In genomic region chr2:24311302-24312001, GRCm38 (mm10) we compare ENCODE assay signal across 14 mouse cellular contexts. TPM values are rescaled to one million over a fixed set of nuclear protein-coding genes. Genes with fewer than 3 reads are reported as not detected.
DNase-seq lines count a peak whose midpoint lies in the region; ATAC-seq and TF ChIP-seq lines count a peak whose summit lies in the region.
"Had no signal": no experiment of that assay in that cellular context is flagged by ENCODE, and none has a peak within 500 bp of the region (broad histone marks: within the 10 kb centered on the region; RNA-seq: fewer than 3 reads in every experiment).

No protein-coding gene starts in this region.

- no peak for TF ChIP-seq CTCF in thymus, adult 2 months (IDR thresholded peaks at IDR 0.05; ENCODE audit: borderline replicate concordance, control insufficient read depth, extremely low read depth, insufficient read depth, low read length, poor library complexity)
- no peak for TF ChIP-seq CTCF in hindbrain, postnatal 0 days (IDR thresholded peaks at IDR 0.05; ENCODE audit: low read depth)

- H3K27me3 ChIP-seq in thymus, adult 2 months (ENCODE audit: control insufficient read depth, insufficient read depth, low read length), result no peaks in the 10 kb centered on the region
- H3K27me3 ChIP-seq in liver, embryonic 11.5 days (replicated peaks; ENCODE audit: control insufficient read depth, insufficient read depth, low read length), result no peaks in the 10 kb centered on the region
- no peaks in the 10 kb centered on the region for H3K27me3 ChIP-seq in hindbrain, postnatal 0 days (ENCODE audit: insufficient read depth, low read length)
- H3K27me3 ChIP-seq in hindbrain, embryonic 14.5 days (ENCODE audit: control insufficient read depth, insufficient read depth, low read length), result no peaks in the 10 kb centered on the region
- H3K27me3 ChIP-seq: heart, embryonic 12.5 days had no signal

- H3K27ac ChIP-seq in thymus, adult 2 months (ENCODE audit: control insufficient read depth, insufficient read depth, low read length), result no peak overlapping the region
- H3K27ac ChIP-seq in liver, embryonic 11.5 days (ENCODE audit: low read depth, low read length), result no peak overlapping the region; the same call in 1 of the 2 replicates
- H3K27ac ChIP-seq in hindbrain, postnatal 0 days, result no peak overlapping the region
- no peak overlapping the region for H3K27ac ChIP-seq in hindbrain, embryonic 14.5 days

- no peak for TF ChIP-seq POLR2A in thymus, adult 2 months (IDR thresholded peaks at IDR 0.05; ENCODE audit: control insufficient read depth, extremely low read depth, insufficient read depth, low read length, poor library complexity)

- H3K9ac ChIP-seq in liver, embryonic 11.5 days (ENCODE audit: low read depth, low read length), result no peak overlapping the region
- no peak overlapping the region for H3K9ac ChIP-seq in hindbrain, postnatal 0 days (replicated peaks; ENCODE audit: low read length)
- H3K9ac ChIP-seq in hindbrain, embryonic 14.5 days, result no peak overlapping the region
- H3K9ac ChIP-seq: forebrain, postnatal 0 days; heart, embryonic 12.5 days had no signal

- no peak overlapping the region for H3K4me3 ChIP-seq in thymus, adult 2 months (ENCODE audit: control insufficient read depth, insufficient read depth, low read length)
- no peak overlapping the region for H3K4me3 ChIP-seq in liver, embryonic 11.5 days (ENCODE audit: low read depth, low read length)
- H3K4me3 ChIP-seq in hindbrain, postnatal 0 days (ENCODE audit: low read length), result no peak overlapping the region
- H3K4me3 ChIP-seq in hindbrain, embryonic 14.5 days (replicated peaks; ENCODE audit: low read length), result no peak overlapping the region
- H3K4me3 ChIP-seq: heart, embryonic 12.5 days had no signal

- H3K4me2 ChIP-seq in liver, embryonic 11.5 days, result no peak overlapping the region
- no peak overlapping the region for H3K4me2 ChIP-seq in hindbrain, postnatal 0 days (ENCODE audit: low read depth, low read length)
- H3K4me2 ChIP-seq in hindbrain, embryonic 14.5 days (replicated peaks), result no peak overlapping the region
- H3K4me2 ChIP-seq: heart, embryonic 12.5 days had no signal

- ATAC-seq in liver, embryonic 11.5 days (replicated peaks; ENCODE audit: low FRiP score), result peak; percentile 60
- ATAC-seq in megakaryocyte, adult 5-6 weeks (ENCODE audit: poor library complexity, severe bottlenecking), result peak; percentile 93
- ATAC-seq in hindbrain, postnatal 0 days, result no peak
- ATAC-seq in hindbrain, embryonic 14.5 days (ENCODE audit: low FRiP score), result no peak
- ATAC-seq: forebrain, postnatal 0 days had no signal

- no peaks in the 10 kb centered on the region for H3K9me3 ChIP-seq in liver, embryonic 11.5 days (ENCODE audit: control insufficient read depth, low read length)
- no peaks in the 10 kb centered on the region for H3K9me3 ChIP-seq in hindbrain, postnatal 0 days (ENCODE audit: low read length)
- no peaks in the 10 kb centered on the region for H3K9me3 ChIP-seq in hindbrain, embryonic 14.5 days (ENCODE audit: control insufficient read depth, low read length)
- H3K9me3 ChIP-seq: heart, embryonic 12.5 days had no signal

- WGBS in thymus, adult 2 months, result 39% methylated on average over 6 of the region's 6 CpGs
- WGBS in liver, embryonic 11.5 days, result 54% methylated on average over 6 of the region's 6 CpGs
- WGBS in hindbrain, postnatal 0 days, result 74% methylated on average over 6 of the region's 6 CpGs
- 83% methylated on average over 6 of the region's 6 CpGs for WGBS in hindbrain, embryonic 14.5 days

- DNase-seq in thymus, adult 2 months, result peak; percentile 5
- no peak for DNase-seq in thymus, postnatal 25 days
- DNase-seq in liver, embryonic 11.5 days (ENCODE audit: low spot score), result no peak
- peak; percentile 13 for DNase-seq in thymus, postnatal 4 days
- no peak for DNase-seq in hindbrain, postnatal 0 days (ENCODE audit: low spot score)
- no peak for DNase-seq in hindbrain, embryonic 14.5 days (ENCODE audit: low spot score)
- DNase-seq in heart, postnatal 36 days, result no peak
- DNase-seq: forebrain, postnatal 0 days; kidney, adult 2 months had no signal

- no peaks in the 10 kb centered on the region for H3K36me3 ChIP-seq in thymus, adult 2 months (ENCODE audit: control insufficient read depth, insufficient read depth, low read length)
- no peaks in the 10 kb centered on the region for H3K36me3 ChIP-seq in liver, embryonic 11.5 days (ENCODE audit: control insufficient read depth, insufficient read depth, low read length)
- no peaks in the 10 kb centered on the region for H3K36me3 ChIP-seq in hindbrain, postnatal 0 days (ENCODE audit: insufficient read depth, low read length)
- no peaks in the 10 kb centered on the region for H3K36me3 ChIP-seq in hindbrain, embryonic 14.5 days (replicated peaks; ENCODE audit: control insufficient read depth, insufficient read depth)
- H3K36me3 ChIP-seq: heart, embryonic 12.5 days had no signal

- peaks cover 5% of the 10 kb centered on the region; the same call in 1 of the 2 replicates for H3K4me1 ChIP-seq in thymus, adult 2 months (replicated peaks; ENCODE audit: control insufficient read depth, insufficient read depth, low read length)
- H3K4me1 ChIP-seq in liver, embryonic 11.5 days (replicated peaks; ENCODE audit: control insufficient read depth, insufficient read depth, low read length), result no peaks in the 10 kb centered on the region
- no peaks in the 10 kb centered on the region for H3K4me1 ChIP-seq in hindbrain, postnatal 0 days (ENCODE audit: insufficient read depth, low read length)
- H3K4me1 ChIP-seq in hindbrain, embryonic 14.5 days (replicated peaks; ENCODE audit: control insufficient read depth, insufficient read depth, low read length), result no peaks in the 10 kb centered on the region
- H3K4me1 ChIP-seq: heart, embryonic 12.5 days had no signal

- intact Hi-C loops in heart, postnatal 36 days (cut with DNase I), result no loop called here

RNA-seq across cellular contexts. Expression of gene Il1f10, which starts 20.5 kb away (rescaled TPM):
- 0.32 and 0.49 TPM in 2 replicates for polyA plus RNA-seq in thymus, adult 2 months (2012; rRNA removed)
- polyA plus RNA-seq in liver, embryonic 11.5 days (2014; fragmentation: Nextera tagmentation; extraction: Ambion mirVana), result not detected in 2 replicates
- not detected in 2 replicates for total RNA-seq in megakaryocyte, adult 5-6 weeks (2015)
- not detected in 2 replicates for total RNA-seq in megakaryocyte, adult 5-6 weeks (2017)
- not detected in 2 replicates for total RNA-seq in hindbrain, postnatal 0 days (2014; rRNA removed)
- not detected in 2 replicates for polyA plus RNA-seq in hindbrain, postnatal 0 days (2015; fragmentation: Nextera tagmentation; extraction: Ambion mirVana)
- polyA plus RNA-seq in hindbrain, embryonic 14.5 days (2014; fragmentation: Nextera tagmentation; extraction: Ambion mirVana), result not detected in 2 replicates
- not detected for total RNA-seq in heart, postnatal 36 days (2021)
- total RNA-seq: adrenal gland, postnatal 4 days; forebrain, postnatal 0 days had no signal
- polyA plus RNA-seq: cortical plate, adult 2 months; forebrain, postnatal 0 days; heart, embryonic 12.5 days; kidney, adult 2 months; limb, embryonic 14.5 days had no signal

RNA-seq across cellular contexts. Expression of gene Il1rn, which starts 25.2 kb away (rescaled TPM):
- 8.2 and 9.6 TPM in 2 replicates for polyA plus RNA-seq in thymus, adult 2 months (2012; rRNA removed)
- polyA plus RNA-seq in liver, embryonic 11.5 days (2014; fragmentation: Nextera tagmentation; extraction: Ambion mirVana), result 0.17 and 0.34 TPM in 2 replicates
- 43.0 and 51.1 TPM in 2 replicates for total RNA-seq in megakaryocyte, adult 5-6 weeks (2015)
- total RNA-seq in megakaryocyte, adult 5-6 weeks (2017), result 35.8 and 35.9 TPM in 2 replicates
- total RNA-seq in hindbrain, postnatal 0 days (2014; rRNA removed), result not detected in 2 replicates
- polyA plus RNA-seq in hindbrain, postnatal 0 days (2015; fragmentation: Nextera tagmentation; extraction: Ambion mirVana), result 0.13 and 0.16 TPM in 2 replicates
- polyA plus RNA-seq in hindbrain, embryonic 14.5 days (2014; fragmentation: Nextera tagmentation; extraction: Ambion mirVana), result not detected in 2 replicates
- under 1 TPM; 0.14 to 0.25 TPM for total RNA-seq in heart, postnatal 36 days (2021)
- total RNA-seq: forebrain, postnatal 0 days had no signal
- polyA plus RNA-seq: cortical plate, adult 2 months; forebrain, postnatal 0 days had no signal

RNA-seq across cellular contexts. Expression of gene Il1f5, which starts 34.7 kb away (rescaled TPM):
- polyA plus RNA-seq in thymus, adult 2 months (2012; rRNA removed), result 0.46 and 0.52 TPM in 2 replicates
- polyA plus RNA-seq in liver, embryonic 11.5 days (2014; fragmentation: Nextera tagmentation; extraction: Ambion mirVana), result not detected in 2 replicates
- not detected in 2 replicates for total RNA-seq in megakaryocyte, adult 5-6 weeks (2015)
- not detected in 2 replicates for total RNA-seq in megakaryocyte, adult 5-6 weeks (2017)
- not detected in 2 replicates for total RNA-seq in hindbrain, postnatal 0 days (2014; rRNA removed)
- polyA plus RNA-seq in hindbrain, postnatal 0 days (2015; fragmentation: Nextera tagmentation; extraction: Ambion mirVana), result not detected in 2 replicates
- not detected in 2 replicates for polyA plus RNA-seq in hindbrain, embryonic 14.5 days (2014; fragmentation: Nextera tagmentation; extraction: Ambion mirVana)
- total RNA-seq in heart, postnatal 36 days (2021), result not detected
- total RNA-seq: adrenal gland, postnatal 4 days; forebrain, postnatal 0 days had no signal
- polyA plus RNA-seq: forebrain, postnatal 0 days; heart, embryonic 12.5 days had no signal

RNA-seq across cellular contexts. Expression of gene Psd4, which starts 55.9 kb away (rescaled TPM):
- 87.7 and 95.6 TPM in 2 replicates for polyA plus RNA-seq in thymus, adult 2 months (2012; rRNA removed)
- 13.1 and 17.3 TPM in 2 replicates for polyA plus RNA-seq in liver, embryonic 11.5 days (2014; fragmentation: Nextera tagmentation; extraction: Ambion mirVana)
- 31.0 and 32.2 TPM in 2 replicates for total RNA-seq in megakaryocyte, adult 5-6 weeks (2015)
- total RNA-seq in megakaryocyte, adult 5-6 weeks (2017), result 64.7 and 71.7 TPM in 2 replicates
- 1.3 and 7.0 TPM in 2 replicates for total RNA-seq in hindbrain, postnatal 0 days (2014; rRNA removed)
- 0.71 and 1.2 TPM in 2 replicates for polyA plus RNA-seq in hindbrain, postnatal 0 days (2015; fragmentation: Nextera tagmentation; extraction: Ambion mirVana)
- 0.44 and 1.4 TPM in 2 replicates for polyA plus RNA-seq in hindbrain, embryonic 14.5 days (2014; fragmentation: Nextera tagmentation; extraction: Ambion mirVana)
- 1 to 10 TPM in 1 of 2 experiments, under 1 TPM in 1; 0.89 to 1.4 TPM for total RNA-seq in heart, postnatal 36 days (2021)

Comparison
In these comparisons a context has a peak if more than half of its experiments do, and no peak if none do; other contexts are left out.
1. DNase-seq: peak in thymus, adult 2 months (single experiment) and thymus, postnatal 4 days (single experiment); none in thymus, postnatal 25 days (single experiment), liver, embryonic 11.5 days (single experiment), hindbrain, postnatal 0 days (single experiment), hindbrain, embryonic 14.5 days (single experiment) and heart, postnatal 36 days (0 of 2).
2. ATAC-seq: peak in liver, embryonic 11.5 days (single experiment) and megakaryocyte, adult 5-6 weeks (single experiment); none in hindbrain, postnatal 0 days (single experiment) and hindbrain, embryonic 14.5 days (single experiment).